Mouse (Mus musculus) ES-E14 (cell line): ENCODE data around the gene Hist1h4c. TPM values are rescaled to one million over a fixed set of nuclear protein-coding genes. Genes with fewer than 3 reads are reported as not detected.
A peak's percentile ranks its signal among the peaks of the same experiment; 100 is the strongest.

Experiments
- DNase-seq: peaks from one replicate; pipeline ENCODE4 v3.0.0-alpha.2; 2013; ENCODE audit warnings: low read depth, low spot score
- H3K27ac ChIP-seq: 2 replicates; pipeline ENCODE4 v1.5.1; 2012; ENCODE audit warnings: low read depth, mild to moderate bottlenecking, low read length, moderate library complexity, mixed read lengths; ENCODE audit not compliant: poor library complexity, insufficient read depth, severe bottlenecking
- H3K36me3 ChIP-seq: 2 replicates; pipeline ENCODE4 v1.6.1; 2012; ENCODE audit warnings: mild to moderate bottlenecking, low read length, moderate library complexity, mixed read lengths; ENCODE audit not compliant: control insufficient read depth, poor library complexity, insufficient read depth, severe bottlenecking
- H3K4me1 ChIP-seq, 2 experiments: fragments of 150-350 bp in 1 of 2; sonication (generic) in 1 of 2; 2 replicates each; pipeline ENCODE4 v1.6.1; 2012; ENCODE audit warnings: low read length in 2 of 2, mild to moderate bottlenecking in 1 of 2, mixed read lengths in 1 of 2; ENCODE audit not compliant: control insufficient read depth in 2 of 2, insufficient read depth in 2 of 2, poor library complexity in 1 of 2
- H3K4me3 ChIP-seq, 2 experiments: fragments of 150-350 bp in 1 of 2; sonication (generic) in 1 of 2; 2 replicates each; pipeline ENCODE4 v1.5.1; 2012; ENCODE audit warnings: low read length in 2 of 2, low read depth in 1 of 2, mild to moderate bottlenecking in 1 of 2, mixed read lengths in 1 of 2; ENCODE audit not compliant: insufficient read depth in 1 of 2, poor library complexity in 1 of 2, severe bottlenecking in 1 of 2
- H3K9ac ChIP-seq: 2 replicates; pipeline ENCODE4 v1.6.1; 2012; ENCODE audit warnings: low read depth, mild to moderate bottlenecking, low read length, mixed read lengths; ENCODE audit not compliant: poor library complexity, insufficient read depth, severe bottlenecking
- H3K9me3 ChIP-seq: fragments of 150-350 bp; sonication (generic); 2 replicates; pipeline ENCODE4 v1.6.1; 2012; ENCODE audit warnings: low read depth, mild to moderate bottlenecking, low read length; ENCODE audit not compliant: control insufficient read depth, insufficient read depth
- CHD2 ChIP-seq: IDR thresholded peaks from 2 replicates; pipeline ENCODE4 v1.6.1; 2014; ENCODE audit warnings: mild to moderate bottlenecking, low read depth, low read length, inconsistent platforms
- HCFC1 ChIP-seq: IDR thresholded peaks from 2 replicates; pipeline ENCODE4 v1.6.1; 2012; ENCODE audit warnings: low read length, inconsistent platforms, borderline replicate concordance; ENCODE audit not compliant: insufficient read depth
- MAFK ChIP-seq: IDR thresholded peaks from 2 replicates; pipeline ENCODE4 v1.6.1; 2014; ENCODE audit warnings: mild to moderate bottlenecking, low read depth, low read length, inconsistent platforms; ENCODE audit not compliant: insufficient read depth
- ZC3H11A ChIP-seq: IDR thresholded peaks from 2 replicates; pipeline ENCODE4 v1.6.1; 2012; ENCODE audit warnings: low read depth, mild to moderate bottlenecking, inconsistent platforms, low read length, borderline replicate concordance
- ZNF384 ChIP-seq: IDR thresholded peaks from 2 replicates; pipeline ENCODE4 v1.6.1; 2012; ENCODE audit warnings: low read depth, low read length, inconsistent platforms
- in situ Hi-C, 2 experiments: fragments of 600-800 bp; cut with MboI; formaldehyde crosslinking; loops; one replicate each; pipeline ENCODE4 v1.15.1; 2025; ENCODE audit warnings: low sequenced_read_pairs in 2 of 2, inconsistent platforms in 1 of 2; ENCODE audit not compliant: unreplicated experiment in 2 of 2
- total RNA-seq: library from RNA; depleted of rRNA; stranded (reverse); fragments of 300-350 nt; gene quantifications from 2 replicates; pipeline ENCODE4 v1.2.3, GENCODE M21; 2012

Hist1h4c gene
- total RNA-seq, 1 experiment: 496 TPM

DNA sequence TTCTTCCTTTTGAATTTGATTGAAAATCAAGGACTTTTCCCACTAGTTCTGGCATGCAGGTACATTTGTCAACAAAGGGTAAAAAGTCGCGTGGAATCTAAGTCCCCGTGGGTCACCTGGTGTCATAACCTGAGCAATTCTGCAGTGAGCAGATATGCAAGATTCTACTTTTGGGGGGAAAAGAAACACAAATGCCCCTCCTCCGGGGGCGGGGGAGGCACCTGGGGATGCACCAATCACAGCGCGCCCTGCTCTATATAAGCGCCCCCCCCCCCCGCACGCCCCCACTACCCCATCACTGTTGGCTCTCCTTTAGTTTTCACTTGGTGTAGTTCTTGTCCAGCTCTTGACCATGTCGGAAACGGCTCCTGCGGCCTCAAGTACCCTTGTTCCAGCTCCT, 2.7 kb downstream of the Hist1h4c start, which contains the start of gene Hist1h1t:
Gene Hist1h1t, plus strand, starts transcription at position 301 of the 400 bp plus-strand sequence.
- in situ Hi-C loops: loop anchor here in 1 of 2 experiments (25.0 kb wide), 1 partner anchor 1658 kb away; the partner anchor contains the start of genes Hist1h2ag, Hist1h2ah, Hist1h2bj and Hist1h2bk
- Histone ChIP-seq H3K27ac (no peak within 1 kb of the TSS), H3K4me3 (0 out of 4 replicates have a peak within 1 kb of the TSS, but pooled peaks of 1 of the 2 experiments have one; percentile 4), H3K9me3 (no peaks in the 10 kb centered on the region; the same call in 1 of the 2 replicates), H3K4me1 (peaks cover 0 to 6% of the 10 kb centered on the region in 2 experiments; a peak in 2 of 4 replicates), H3K9ac (peak within 1 kb of the TSS; percentile 18; the same call in 1 of the 2 replicates), H3K36me3 (no peaks in the 10 kb centered on the region)
- DNase-seq: no peak
- TF ChIP-seq ZC3H11A (no peak), ZNF384 (no peak), MAFK (no peak), CHD2 (no peak), HCFC1 (no peak)

DNA sequence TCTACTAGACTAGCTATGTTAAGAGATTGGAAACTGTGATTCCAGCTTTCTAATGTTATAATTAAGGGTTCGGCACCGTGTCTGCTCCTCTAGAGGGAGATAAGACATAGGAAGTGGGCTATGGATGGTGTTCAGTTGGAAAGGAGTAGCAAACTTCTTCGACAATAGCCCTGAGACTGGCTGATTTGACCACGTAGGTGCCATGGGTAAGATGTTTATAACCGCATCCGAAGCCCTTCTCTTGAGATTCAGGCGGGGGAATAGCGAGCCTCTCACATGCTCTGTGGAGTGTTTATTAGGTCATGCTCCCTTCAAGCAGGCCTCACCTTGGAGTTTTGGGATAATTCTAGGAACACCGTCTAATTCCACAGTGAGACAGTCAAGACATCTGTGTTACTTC, 3.3 kb downstream of the Hist1h4c start:
- in situ Hi-C loops: loop anchor here (5.0 to 25.0 kb wide), 2 partner anchors 47 to 1658 kb away; partner anchors contain the start of genes Hist1h2ag (in 1 of the 2), Hist1h2ah (in 1 of the 2), Hist1h2bj (in 1 of the 2) and Hist1h2bk (in 1 of the 2)
- H3K4me3 ChIP-seq: no peak overlapping the region
- DNase-seq: no peak

DNA sequence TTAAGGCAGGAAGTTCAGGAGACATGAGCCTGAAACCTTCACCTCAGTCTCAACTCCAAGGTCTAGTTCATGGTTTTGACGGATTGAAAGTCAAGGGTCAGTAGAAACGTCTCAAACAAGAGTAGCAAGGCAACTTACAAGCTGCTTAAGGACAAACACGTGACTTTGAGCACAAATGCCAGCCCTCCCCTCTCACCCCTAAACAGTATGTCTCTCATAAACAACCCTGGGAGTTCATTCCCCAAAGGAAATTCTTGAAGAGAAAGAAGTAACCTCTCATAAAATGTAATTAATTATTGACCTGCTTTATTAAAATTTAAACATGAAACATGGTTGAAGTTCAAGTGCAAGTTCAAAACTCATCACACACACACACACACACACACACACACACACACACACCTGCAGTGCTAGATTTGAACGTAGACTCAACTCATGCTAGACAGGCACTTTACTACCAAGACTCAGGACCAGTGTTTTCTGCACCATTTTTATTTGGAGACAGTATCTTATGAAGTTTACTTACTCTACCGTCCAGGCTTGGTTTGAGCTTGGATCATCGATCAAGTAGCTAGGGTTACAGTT, 4.3 kb downstream of the Hist1h4c start:
- Histone ChIP-seq H3K27ac (no peak overlapping the region), H3K9ac (no peak overlapping the region), H3K4me1 (peaks cover 0 to 6% of the 10 kb centered on the region in 2 experiments; a peak in 2 of 4 replicates), H3K36me3 (no peaks in the 10 kb centered on the region), H3K4me3 (no peak overlapping the region), H3K9me3 (no peaks in the 10 kb centered on the region; the same call in 1 of the 2 replicates)
- no peak for DNase-seq
- in situ Hi-C loops: loop anchor here (5.0 to 25.0 kb wide), 2 partner anchors 48 to 1657 kb away; partner anchors contain the start of genes Hist1h2ag (in 1 of the 2), Hist1h2ah (in 1 of the 2), Hist1h2bj (in 1 of the 2) and Hist1h2bk (in 1 of the 2)
- TF ChIP-seq ZNF384: no peak
- TF ChIP-seq MAFK: no peak
- TF ChIP-seq ZC3H11A: no peak
- TF ChIP-seq HCFC1: no peak
- no peak for TF ChIP-seq CHD2

More for the DNA sequence above, 3.3 kb downstream of the Hist1h4c start:
- Histone ChIP-seq H3K4me1 (peaks cover 0 to 6% of the 10 kb centered on the region in 2 experiments; a peak in 2 of 4 replicates), H3K9ac (no peak overlapping the region), H3K9me3 (no peaks in the 10 kb centered on the region; the same call in 1 of the 2 replicates), H3K36me3 (no peaks in the 10 kb centered on the region), H3K27ac (no peak overlapping the region)
- no peak for TF ChIP-seq CHD2
- TF ChIP-seq ZNF384: no peak
- TF ChIP-seq ZC3H11A: no peak
- no peak for TF ChIP-seq MAFK
- TF ChIP-seq HCFC1: no peak

DNA sequence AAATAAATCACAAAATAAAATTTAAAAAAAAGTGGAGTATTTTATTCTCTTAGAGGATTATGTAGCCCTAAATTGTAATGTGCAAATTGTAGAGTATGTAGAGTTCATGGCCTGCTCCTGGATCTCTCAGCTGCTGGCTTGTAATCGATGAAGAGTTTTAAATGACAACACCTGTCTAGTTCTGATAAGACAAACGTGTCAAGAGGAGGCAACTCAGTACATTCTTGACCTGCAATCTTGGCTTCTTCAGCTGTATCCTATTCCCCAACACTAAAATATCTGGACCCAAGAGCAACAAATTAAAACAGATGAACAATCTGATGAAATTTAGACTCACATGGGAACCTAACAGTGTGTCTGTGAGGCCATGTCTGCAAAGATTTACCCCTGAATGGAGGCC, 8.8 kb downstream of the Hist1h4c start:
- DNase-seq: no peak
- Histone ChIP-seq H3K9ac (no peak overlapping the region), H3K9me3 (no peaks in the 10 kb centered on the region; the same call in 1 of the 2 replicates), H3K36me3 (no peaks in the 10 kb centered on the region), H3K4me1 (no peaks in the 10 kb centered on the region; a peak in 1 of 4 replicates), H3K4me3 (no peak overlapping the region), H3K27ac (no peak overlapping the region)
- in situ Hi-C loops: loop anchor here in 1 of 2 experiments (25.0 kb wide), 1 partner anchor 1652 kb away; the partner anchor contains the start of genes Hist1h2ag, Hist1h2ah, Hist1h2bj and Hist1h2bk
- TF ChIP-seq HCFC1: no peak
- no peak for TF ChIP-seq MAFK
- no peak for TF ChIP-seq ZC3H11A
- TF ChIP-seq CHD2: no peak
- no peak for TF ChIP-seq ZNF384
